Mouse (Mus musculus): ENCODE results near the gene Rsph14. TPM values are rescaled to one million over a fixed set of nuclear protein-coding genes. Genes with fewer than 3 reads are reported as not detected.

Gene Rsph14
- polyA plus RNA-seq, 1 experiment from 2014 or later = not detected

DNA sequence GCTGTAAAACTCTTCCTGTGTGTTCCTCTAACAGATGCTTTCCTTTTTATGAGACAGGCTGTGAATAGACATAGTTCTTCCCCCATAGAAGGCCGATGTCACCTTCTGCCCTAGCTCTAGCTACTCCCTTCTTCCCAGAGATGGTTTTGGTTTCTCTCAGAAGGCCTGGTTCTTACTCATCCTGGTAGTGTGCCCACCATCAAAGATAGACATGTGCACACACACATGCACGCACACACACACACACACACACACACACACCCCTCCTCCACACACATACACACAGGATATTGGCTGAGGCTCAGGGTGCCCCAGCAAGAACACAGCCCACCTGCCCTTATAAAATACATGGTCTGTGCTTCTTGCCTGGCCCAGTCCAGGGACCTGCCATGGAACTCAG lies 63.1 kb downstream of the Rsph14 start:
- no peak for ATAC-seq (ENCODE audit: insufficient read depth, low FRiP score)
- H3K9ac ChIP-seq (ENCODE audit: low read length) = no peak overlapping the region
- H3K4me3 ChIP-seq (replicated peaks; ENCODE audit: low read length) = no peak overlapping the region
- 0 out of 2 replicates have a peak, but pooled peaks cover 4% of the 10 kb centered on the region for H3K27me3 ChIP-seq (ENCODE audit: control insufficient read depth, insufficient read depth, low read length)
- peaks cover 11% of the 10 kb centered on the region for H3K4me1 ChIP-seq (ENCODE audit: control insufficient read depth, insufficient read depth, low read length)
- no peaks in the 10 kb centered on the region for H3K9me3 ChIP-seq (replicated peaks; ENCODE audit: control insufficient read depth, low read length)
- no peak overlapping the region for H3K27ac ChIP-seq (ENCODE audit: low read length)
- WGBS = 79% methylated on average over 2 of the region's 2 CpGs
- H3K36me3 ChIP-seq (ENCODE audit: control insufficient read depth, insufficient read depth, low read length) = no peaks in the 10 kb centered on the region
- no peak overlapping the region for H3K4me2 ChIP-seq (ENCODE audit: low read depth, low read length)

GRCm38 (mm10) chr10:74967651-74968267 lies 64.6 kb downstream of the Rsph14 start:
- H3K27ac ChIP-seq (ENCODE audit: low read length) = no peak overlapping the region
- H3K4me2 ChIP-seq (ENCODE audit: low read depth, low read length) = peak overlapping the region; percentile 94
- peak overlapping the region; percentile 64 for H3K4me3 ChIP-seq (replicated peaks; ENCODE audit: low read length)
- no peaks in the 10 kb centered on the region for H3K9me3 ChIP-seq (replicated peaks; ENCODE audit: control insufficient read depth, low read length)
- no peaks in the 10 kb centered on the region for H3K36me3 ChIP-seq (ENCODE audit: control insufficient read depth, insufficient read depth, low read length)
- 6% methylated on average over 25 of the region's 25 CpGs for WGBS
- 0 out of 2 replicates have a peak, but pooled peaks cover 4% of the 10 kb centered on the region for H3K27me3 ChIP-seq (ENCODE audit: control insufficient read depth, insufficient read depth, low read length)
- peaks cover 11% of the 10 kb centered on the region for H3K4me1 ChIP-seq (ENCODE audit: control insufficient read depth, insufficient read depth, low read length)
- ATAC-seq (ENCODE audit: insufficient read depth, low FRiP score) = no peak
- peak overlapping the region; percentile 71 for H3K9ac ChIP-seq (ENCODE audit: low read length)

- Histone ChIP-seq H3K4me1 (ENCODE audit: control insufficient read depth, insufficient read depth, low read length) (peaks cover 11% of the 10 kb centered on the region), H3K9ac (ENCODE audit: low read length) (peak within 1 kb of the TSS; percentile 71), H3K4me2 (ENCODE audit: low read depth, low read length) (peak within 1 kb of the TSS; percentile 94), H3K36me3 (ENCODE audit: control insufficient read depth, insufficient read depth, low read length) (no peaks in the 10 kb centered on the region), H3K27me3 (ENCODE audit: control insufficient read depth, insufficient read depth, low read length) (0 out of 2 replicates have a peak, but pooled peaks cover 4% of the 10 kb centered on the region), H3K4me3 (replicated peaks; ENCODE audit: low read length) (peak within 1 kb of the TSS; percentile 64), H3K9me3 (replicated peaks; ENCODE audit: control insufficient read depth, low read length) (no peaks in the 10 kb centered on the region), H3K27ac (ENCODE audit: low read length) (no peak within 1 kb of the TSS)
- under 1% methylated on average over 82 of the region's 83 CpGs for WGBS
- ATAC-seq (ENCODE audit: insufficient read depth, low FRiP score) = peak; percentile 96
These were observed 65.4 kb downstream of the Rsph14 start, which contains the start of gene Gnaz for GRCm38 (mm10) chr10:74966850-74967451. Gene Gnaz (plus strand): TSS chr10:74967177.

DNA sequence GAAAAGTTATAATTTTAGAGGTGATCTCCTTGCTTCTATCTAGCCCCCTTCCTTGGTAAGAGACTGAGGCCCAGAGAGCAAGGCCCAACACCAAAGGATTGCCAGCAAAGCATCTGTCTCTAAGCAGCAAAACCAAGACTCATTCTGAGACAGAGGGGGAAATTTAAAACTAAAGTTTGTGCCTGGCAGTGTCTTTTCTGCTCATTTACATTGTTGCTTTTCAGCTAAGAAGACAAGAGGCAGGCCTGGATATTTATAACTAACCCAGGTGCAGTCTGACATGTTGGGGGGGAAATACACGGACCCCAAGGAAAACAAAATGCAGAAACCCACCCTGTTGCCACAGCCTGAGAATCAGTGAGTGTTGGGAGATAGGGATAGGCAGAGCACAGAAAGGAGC lies 68.0 kb downstream of the Rsph14 start:
- peaks cover 11% of the 10 kb centered on the region for H3K4me1 ChIP-seq (ENCODE audit: control insufficient read depth, insufficient read depth, low read length)
- H3K36me3 ChIP-seq (ENCODE audit: control insufficient read depth, insufficient read depth, low read length) = no peaks in the 10 kb centered on the region
- H3K4me2 ChIP-seq (ENCODE audit: low read depth, low read length) = no peak overlapping the region
- 70% methylated on average over 1 of the region's 1 CpGs for WGBS
- 0 out of 2 replicates have a peak, but pooled peaks cover 4% of the 10 kb centered on the region for H3K27me3 ChIP-seq (ENCODE audit: control insufficient read depth, insufficient read depth, low read length)
- H3K27ac ChIP-seq (ENCODE audit: low read length) = no peak overlapping the region
- no peak for ATAC-seq (ENCODE audit: insufficient read depth, low FRiP score)
- H3K4me3 ChIP-seq (replicated peaks; ENCODE audit: low read length) = no peak overlapping the region
- no peak overlapping the region for H3K9ac ChIP-seq (ENCODE audit: low read length)
- H3K9me3 ChIP-seq (replicated peaks; ENCODE audit: control insufficient read depth, low read length) = no peaks in the 10 kb centered on the region

DNA sequence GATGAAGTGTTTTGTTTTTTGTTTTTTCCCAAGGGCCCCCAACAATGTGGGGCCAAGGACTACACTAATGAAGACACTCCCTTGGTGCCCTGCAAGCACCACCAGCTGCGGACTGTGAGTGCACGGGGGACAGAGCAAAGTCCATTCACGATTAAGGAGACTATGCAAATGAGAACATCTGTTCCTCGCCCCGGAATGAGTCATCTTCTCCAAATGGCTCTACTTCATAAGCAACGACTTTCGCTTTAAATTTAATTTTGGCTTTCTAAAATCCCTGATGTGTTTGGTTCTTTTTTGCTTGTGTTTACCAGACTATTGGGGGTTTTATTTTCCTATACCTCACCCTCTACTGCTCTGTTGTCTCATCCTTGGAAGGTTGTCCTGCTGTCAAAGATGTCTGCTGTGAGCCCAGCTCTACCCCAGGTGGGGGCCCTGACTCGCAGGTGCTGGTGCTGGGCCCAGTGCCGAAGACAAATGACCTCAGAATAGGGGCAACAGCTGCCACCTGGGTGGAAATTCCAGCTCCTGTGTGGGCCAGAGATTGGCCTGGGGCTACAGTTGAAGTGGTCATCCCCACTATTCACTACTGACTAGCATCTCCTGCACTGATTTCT lies 79.4 kb downstream of the Rsph14 start:
- H3K9me3 ChIP-seq (replicated peaks; ENCODE audit: control insufficient read depth, low read length) = no peaks in the 10 kb centered on the region
- no peak overlapping the region for H3K4me3 ChIP-seq (replicated peaks; ENCODE audit: low read length)

DNA sequence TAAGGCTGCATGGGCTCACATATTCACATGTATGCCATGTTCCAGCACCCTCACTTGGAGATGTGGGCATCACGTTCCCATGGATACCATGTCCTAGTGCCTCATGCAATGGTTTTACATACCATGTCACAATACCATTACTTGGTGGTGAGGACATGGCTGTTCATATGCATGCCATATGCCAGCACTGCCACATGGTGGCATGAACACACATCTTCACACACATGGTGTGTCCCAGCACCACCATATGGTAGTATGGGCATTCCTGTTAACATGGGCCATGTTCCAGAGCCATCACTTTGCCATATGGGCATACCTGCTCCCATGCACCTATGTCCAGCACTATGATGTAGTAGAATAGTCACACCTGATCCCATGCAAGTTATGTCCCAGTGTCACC lies 91.6 kb downstream of the Rsph14 start:
- H3K9ac ChIP-seq (ENCODE audit: low read length) = no peak overlapping the region
- no peaks in the 10 kb centered on the region for H3K9me3 ChIP-seq (replicated peaks; ENCODE audit: control insufficient read depth, low read length)
- H3K4me2 ChIP-seq (ENCODE audit: low read depth, low read length) = no peak overlapping the region
- no peaks in the 10 kb centered on the region for H3K36me3 ChIP-seq (ENCODE audit: control insufficient read depth, insufficient read depth, low read length)
- no peak overlapping the region for H3K4me3 ChIP-seq (replicated peaks; ENCODE audit: low read length)
- H3K4me1 ChIP-seq (ENCODE audit: control insufficient read depth, insufficient read depth, low read length) = no peaks in the 10 kb centered on the region
- 93% methylated on average over 1 of the region's 1 CpGs for WGBS
- no peaks in the 10 kb centered on the region for H3K27me3 ChIP-seq (ENCODE audit: control insufficient read depth, insufficient read depth, low read length)
- ATAC-seq (ENCODE audit: insufficient read depth, low FRiP score) = no peak
- H3K27ac ChIP-seq (ENCODE audit: low read length) = no peak overlapping the region

More for the DNA sequence above, 79.4 kb downstream of the Rsph14 start:
- no peak overlapping the region for H3K27ac ChIP-seq (ENCODE audit: low read length)
- no peak; the same call in 1 of the 2 replicates for ATAC-seq (ENCODE audit: insufficient read depth, low FRiP score)
- no peaks in the 10 kb centered on the region for H3K4me1 ChIP-seq (ENCODE audit: control insufficient read depth, insufficient read depth, low read length)
- WGBS = 40% methylated on average over 9 of the region's 9 CpGs
- no peaks in the 10 kb centered on the region for H3K27me3 ChIP-seq (ENCODE audit: control insufficient read depth, insufficient read depth, low read length)
- H3K4me2 ChIP-seq (ENCODE audit: low read depth, low read length) = no peak overlapping the region
- H3K9ac ChIP-seq (ENCODE audit: low read length) = no peak overlapping the region
- no peaks in the 10 kb centered on the region for H3K36me3 ChIP-seq (ENCODE audit: control insufficient read depth, insufficient read depth, low read length)

GRCm38 (mm10) chr10:74939300-74939699 lies 93.1 kb downstream of the Rsph14 start:
- WGBS = 60% methylated on average over 3 of the region's 3 CpGs
- no peak for ATAC-seq (ENCODE audit: insufficient read depth, low FRiP score)
- Histone ChIP-seq H3K4me3 (replicated peaks; ENCODE audit: low read length) (no peak overlapping the region), H3K9ac (ENCODE audit: low read length) (no peak overlapping the region), H3K27ac (ENCODE audit: low read length) (no peak overlapping the region), H3K4me2 (ENCODE audit: low read depth, low read length) (no peak overlapping the region), H3K27me3 (ENCODE audit: control insufficient read depth, insufficient read depth, low read length) (no peaks in the 10 kb centered on the region), H3K9me3 (replicated peaks; ENCODE audit: control insufficient read depth, low read length) (no peaks in the 10 kb centered on the region), H3K4me1 (ENCODE audit: control insufficient read depth, insufficient read depth, low read length) (no peaks in the 10 kb centered on the region), H3K36me3 (ENCODE audit: control insufficient read depth, insufficient read depth, low read length) (no peaks in the 10 kb centered on the region)

DNA sequence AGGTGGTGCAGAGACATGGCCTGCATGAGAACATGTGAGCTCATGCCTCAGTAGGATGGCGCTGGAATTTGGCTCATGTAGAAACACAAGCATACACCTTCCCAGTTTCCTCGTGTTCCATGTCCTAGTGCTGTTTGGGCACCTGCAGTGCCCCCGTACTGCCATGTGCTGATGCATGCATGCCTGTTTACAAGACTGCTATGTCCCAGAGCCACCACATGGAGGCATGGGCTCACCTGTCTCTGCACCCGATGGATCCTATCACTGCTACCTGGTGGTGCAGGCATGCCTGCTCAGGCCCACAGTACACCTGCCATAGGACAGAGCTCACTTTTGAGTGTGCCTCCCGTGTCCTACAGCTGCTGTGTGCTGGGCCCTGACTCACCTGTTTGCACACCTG lies 94.0 kb downstream of the Rsph14 start:
- 53% methylated on average over 5 of the region's 5 CpGs for WGBS
- no peaks in the 10 kb centered on the region for H3K36me3 ChIP-seq (ENCODE audit: control insufficient read depth, insufficient read depth, low read length)
- H3K9ac ChIP-seq (ENCODE audit: low read length) = no peak overlapping the region
- no peak for ATAC-seq (ENCODE audit: insufficient read depth, low FRiP score)
- no peaks in the 10 kb centered on the region for H3K9me3 ChIP-seq (replicated peaks; ENCODE audit: control insufficient read depth, low read length)
- H3K27me3 ChIP-seq (ENCODE audit: control insufficient read depth, insufficient read depth, low read length) = no peaks in the 10 kb centered on the region
- no peaks in the 10 kb centered on the region for H3K4me1 ChIP-seq (ENCODE audit: control insufficient read depth, insufficient read depth, low read length)
- no peak overlapping the region for H3K4me2 ChIP-seq (ENCODE audit: low read depth, low read length)
- H3K27ac ChIP-seq (ENCODE audit: low read length) = no peak overlapping the region
- no peak overlapping the region for H3K4me3 ChIP-seq (replicated peaks; ENCODE audit: low read length)

All from stomach, embryonic 16.5 days (tissue).